Mouse (Mus musculus): ENCODE measurements at regions not wholly inside any gene's neighbourhood (a gene's known extent, or its start where the extent isn't known, plus 50 kb on each side); places are given as distances from the start of the nearest gene placed in this dataset.

- TF ChIP-seq CTCF (IDR thresholded peaks at IDR 0.05; ENCODE audit: low read depth) (no peak), EP300 (IDR thresholded peaks at IDR 0.05; ENCODE audit: low read depth) (no peak)
These were observed 88.7 kb downstream of the Rap2a start for GRCm38 (mm10) chr14:120566945-120567344.

Data from liver, embryonic 14.5 days (tissue).